Mouse (Mus musculus): ENCODE data around the gene Cops2.

- TF ChIP-seq POLR2A (IDR thresholded peaks at IDR 0.05; ENCODE audit: borderline replicate concordance, insufficient read depth, low read length): no peak
- no peak for TF ChIP-seq CTCF (IDR thresholded peaks at IDR 0.05; ENCODE audit: borderline replicate concordance, insufficient read depth, low read depth, low read length)
Measured at GRCm38 (mm10) chr2:125906407-125907066, 47.6 kb upstream of the Cops2 start.
